Comparison of ENCODE assay signal across 10 mouse cellular contexts in genomic region chr8:84937620-84938485, GRCm38 (mm10). TPM values are rescaled to one million over a fixed set of nuclear protein-coding genes. Genes with fewer than 3 reads are reported as not detected.
DNase-seq lines count a peak whose midpoint lies in the region; ATAC-seq and TF ChIP-seq lines count a peak whose summit lies in the region.
"Had no signal": no experiment of that assay in that cellular context is flagged by ENCODE, and none has a peak within 500 bp of the region (broad histone marks: within the 10 kb centered on the region; RNA-seq: fewer than 3 reads in every experiment).

No protein-coding gene starts in this region.

- no peaks in the 10 kb centered on the region; the same call in 1 of the 2 replicates for H3K9me3 ChIP-seq in kidney, embryonic 14.5 days (ENCODE audit: control insufficient read depth, low read length)
- H3K9me3 ChIP-seq in embryonic facial prominence, embryonic 12.5 days = no peaks in the 10 kb centered on the region
- no peaks in the 10 kb centered on the region for H3K9me3 ChIP-seq in hindbrain, postnatal 0 days (ENCODE audit: low read length)
- H3K9me3 ChIP-seq in midbrain, embryonic 15.5 days = no peaks in the 10 kb centered on the region

- WGBS in kidney, embryonic 14.5 days = 71% methylated on average over 13 of the region's 13 CpGs
- WGBS in embryonic facial prominence, embryonic 12.5 days = 63% methylated on average over 13 of the region's 13 CpGs
- WGBS in hindbrain, postnatal 0 days = 55% methylated on average over 13 of the region's 13 CpGs
- 64% methylated on average over 13 of the region's 13 CpGs for WGBS in midbrain, embryonic 15.5 days

- TF ChIP-seq CTCF in hindbrain, postnatal 0 days (IDR thresholded peaks at IDR 0.05; ENCODE audit: low read depth) = no peak

- H3K9ac ChIP-seq in kidney, embryonic 14.5 days (ENCODE audit: low read depth, low read length) = no peak overlapping the region
- H3K9ac ChIP-seq in embryonic facial prominence, embryonic 12.5 days = no peak overlapping the region
- H3K9ac ChIP-seq in hindbrain, postnatal 0 days (replicated peaks; ENCODE audit: low read length) = peak overlapping the region; percentile 95
- peak overlapping the region; percentile 100; the same call in 1 of the 2 replicates for H3K9ac ChIP-seq in midbrain, embryonic 15.5 days

- peak overlapping the region; percentile 46; the same call in 1 of the 2 replicates for H3K4me3 ChIP-seq in kidney, embryonic 14.5 days (ENCODE audit: low read length)
- no peak overlapping the region; the same call in 1 of the 2 replicates for H3K4me3 ChIP-seq in embryonic facial prominence, embryonic 12.5 days
- H3K4me3 ChIP-seq in hindbrain, postnatal 0 days (ENCODE audit: low read length) = peak overlapping the region; percentile 84
- peak overlapping the region; percentile 76 for H3K4me3 ChIP-seq in midbrain, embryonic 15.5 days

- peak overlapping the region; percentile 65 for H3K4me2 ChIP-seq in kidney, embryonic 14.5 days (replicated peaks; ENCODE audit: low read depth, low read length)
- peak overlapping the region; percentile 74; the same call in 1 of the 2 replicates for H3K4me2 ChIP-seq in embryonic facial prominence, embryonic 12.5 days (replicated peaks)
- H3K4me2 ChIP-seq in hindbrain, postnatal 0 days (ENCODE audit: low read depth, low read length) = peak overlapping the region; percentile 71
- H3K4me2 ChIP-seq in midbrain, embryonic 15.5 days = peak overlapping the region; percentile 85

- H3K36me3 ChIP-seq in kidney, embryonic 14.5 days (ENCODE audit: control insufficient read depth, insufficient read depth, low read length) = no peaks in the 10 kb centered on the region
- H3K36me3 ChIP-seq in embryonic facial prominence, embryonic 12.5 days = no peaks in the 10 kb centered on the region
- H3K36me3 ChIP-seq in hindbrain, postnatal 0 days (ENCODE audit: insufficient read depth, low read length) = no peaks in the 10 kb centered on the region
- H3K36me3 ChIP-seq in midbrain, embryonic 15.5 days (replicated peaks) = no peaks in the 10 kb centered on the region

- H3K27ac ChIP-seq in kidney, embryonic 14.5 days (ENCODE audit: low read depth, low read length) = no peak overlapping the region
- H3K27ac ChIP-seq in embryonic facial prominence, embryonic 12.5 days = no peak overlapping the region
- H3K27ac ChIP-seq in hindbrain, postnatal 0 days = peak overlapping the region; percentile 95
- H3K27ac ChIP-seq in midbrain, embryonic 15.5 days = peak overlapping the region; percentile 96

- ATAC-seq in kidney, embryonic 14.5 days (ENCODE audit: low FRiP score, low TSS enrichment) = no peak
- ATAC-seq in embryonic facial prominence, embryonic 12.5 days (ENCODE audit: insufficient number of reproducible peaks, insufficient read depth, low FRiP score, low TSS enrichment) = no peak
- no peak for ATAC-seq in hindbrain, postnatal 0 days
- no peak for ATAC-seq in midbrain, embryonic 15.5 days (replicated peaks)

- DNase-seq in kidney, postnatal 25 days = no peak
- DNase-seq in hindbrain, postnatal 0 days (ENCODE audit: low spot score) = no peak
- no peak for DNase-seq in right cerebral cortex, postnatal 25 days
- DNase-seq in B cell, adult 2 months = no peak
- no peak for DNase-seq in gastrocnemius, adult 8-10 months (ENCODE audit: low spot score in 2 of 2)

- peaks cover 60% of the 10 kb centered on the region for H3K27me3 ChIP-seq in kidney, embryonic 14.5 days (ENCODE audit: control insufficient read depth, insufficient read depth, low read length)
- H3K27me3 ChIP-seq in embryonic facial prominence, embryonic 12.5 days = peaks cover 69% of the 10 kb centered on the region
- H3K27me3 ChIP-seq in hindbrain, postnatal 0 days (ENCODE audit: insufficient read depth, low read length) = no peaks in the 10 kb centered on the region
- H3K27me3 ChIP-seq in midbrain, embryonic 15.5 days (replicated peaks) = no peaks in the 10 kb centered on the region

- peaks cover 9% of the 10 kb centered on the region; the same call in 1 of the 2 replicates for H3K4me1 ChIP-seq in kidney, embryonic 14.5 days (ENCODE audit: control insufficient read depth, insufficient read depth, low read length)
- H3K4me1 ChIP-seq in embryonic facial prominence, embryonic 12.5 days = peaks cover 16% of the 10 kb centered on the region
- H3K4me1 ChIP-seq in hindbrain, postnatal 0 days (ENCODE audit: insufficient read depth, low read length) = peaks cover 22% of the 10 kb centered on the region
- peaks cover 29% of the 10 kb centered on the region for H3K4me1 ChIP-seq in midbrain, embryonic 15.5 days

RNA-seq across cellular contexts. Expression of gene Mast1, which starts 0.7 kb away (rescaled TPM):
- 0.21 and 0.35 TPM in 2 replicates for polyA plus RNA-seq in kidney, embryonic 14.5 days (2014; fragmentation: Nextera tagmentation; extraction: Ambion mirVana)
- polyA plus RNA-seq in embryonic facial prominence, embryonic 12.5 days (2016; fragmentation: Nextera tagmentation; extraction: Ambion mirVana) = 5.3 and 5.7 TPM in 2 replicates
- 70.9 and 83.0 TPM in 2 replicates for total RNA-seq in hindbrain, postnatal 0 days (2014; rRNA removed)
- 61.9 and 69.5 TPM in 2 replicates for polyA plus RNA-seq in hindbrain, postnatal 0 days (2015; fragmentation: Nextera tagmentation; extraction: Ambion mirVana)
- polyA plus RNA-seq in midbrain, embryonic 15.5 days (2015; fragmentation: Nextera tagmentation; extraction: Ambion mirVana) = 76.2 and 84.8 TPM in 2 replicates
- total RNA-seq in gastrocnemius, adult 8-10 months (2022) = under 1 TPM in 1 of 4 experiments, not detected in 3; 0.07 TPM
- total RNA-seq: granulocyte monocyte progenitor cell, adult 5-6 weeks had no signal

RNA-seq across cellular contexts. Expression of gene Rtbdn, which starts 8.9 kb away (rescaled TPM):
- polyA plus RNA-seq in kidney, embryonic 14.5 days (2014; fragmentation: Nextera tagmentation; extraction: Ambion mirVana) = 0.16 TPM in 1 of 2 replicates, not detected in the other
- polyA plus RNA-seq in embryonic facial prominence, embryonic 12.5 days (2016; fragmentation: Nextera tagmentation; extraction: Ambion mirVana) = 0.50 and 0.52 TPM in 2 replicates
- 5.8 and 11.6 TPM in 2 replicates for total RNA-seq in hindbrain, postnatal 0 days (2014; rRNA removed)
- 3.5 and 4.1 TPM in 2 replicates for polyA plus RNA-seq in hindbrain, postnatal 0 days (2015; fragmentation: Nextera tagmentation; extraction: Ambion mirVana)
- polyA plus RNA-seq in midbrain, embryonic 15.5 days (2015; fragmentation: Nextera tagmentation; extraction: Ambion mirVana) = 2.8 and 3.4 TPM in 2 replicates
- not detected for total RNA-seq in gastrocnemius, adult 8-10 months (2022)
- total RNA-seq: granulocyte monocyte progenitor cell, adult 5-6 weeks had no signal

RNA-seq across cellular contexts. Expression of gene Dnase2a, which starts 29.5 kb away (rescaled TPM):
- 10.8 and 12.1 TPM in 2 replicates for polyA plus RNA-seq in kidney, embryonic 14.5 days (2014; fragmentation: Nextera tagmentation; extraction: Ambion mirVana)
- polyA plus RNA-seq in embryonic facial prominence, embryonic 12.5 days (2016; fragmentation: Nextera tagmentation; extraction: Ambion mirVana) = 14.8 and 15.4 TPM in 2 replicates
- 15.0 and 24.5 TPM in 2 replicates for total RNA-seq in hindbrain, postnatal 0 days (2014; rRNA removed)
- polyA plus RNA-seq in hindbrain, postnatal 0 days (2015; fragmentation: Nextera tagmentation; extraction: Ambion mirVana) = 8.6 and 8.8 TPM in 2 replicates
- 7.1 and 7.6 TPM in 2 replicates for polyA plus RNA-seq in midbrain, embryonic 15.5 days (2015; fragmentation: Nextera tagmentation; extraction: Ambion mirVana)
- total RNA-seq in gastrocnemius, adult 8-10 months (2022) = 1 to 10 TPM; 3.7 to 8.0 (median 6.1) TPM

RNA-seq across cellular contexts. Expression of gene Gm49661, which starts 31.4 kb away (rescaled TPM):
- polyA plus RNA-seq in kidney, embryonic 14.5 days (2014; fragmentation: Nextera tagmentation; extraction: Ambion mirVana) = not detected in 2 replicates
- not detected in 2 replicates for polyA plus RNA-seq in embryonic facial prominence, embryonic 12.5 days (2016; fragmentation: Nextera tagmentation; extraction: Ambion mirVana)
- not detected in 2 replicates for total RNA-seq in hindbrain, postnatal 0 days (2014; rRNA removed)
- not detected in 2 replicates for polyA plus RNA-seq in hindbrain, postnatal 0 days (2015; fragmentation: Nextera tagmentation; extraction: Ambion mirVana)
- not detected in 2 replicates for polyA plus RNA-seq in midbrain, embryonic 15.5 days (2015; fragmentation: Nextera tagmentation; extraction: Ambion mirVana)
- 1 to 10 TPM in 1 of 4 experiments, not detected in 3; 1.1 TPM for total RNA-seq in gastrocnemius, adult 8-10 months (2022)
- total RNA-seq: ES-E14; granulocyte monocyte progenitor cell, adult 5-6 weeks had no signal

RNA-seq across cellular contexts. Expression of gene Prdx2, which starts 31.5 kb away (rescaled TPM):
- 965 and 1,048 TPM in 2 replicates for polyA plus RNA-seq in kidney, embryonic 14.5 days (2014; fragmentation: Nextera tagmentation; extraction: Ambion mirVana)
- 1,038 and 1,130 TPM in 2 replicates for polyA plus RNA-seq in embryonic facial prominence, embryonic 12.5 days (2016; fragmentation: Nextera tagmentation; extraction: Ambion mirVana)
- 688 and 763 TPM in 2 replicates for total RNA-seq in hindbrain, postnatal 0 days (2014; rRNA removed)
- polyA plus RNA-seq in hindbrain, postnatal 0 days (2015; fragmentation: Nextera tagmentation; extraction: Ambion mirVana) = 925 and 937 TPM in 2 replicates
- 1,276 and 1,344 TPM in 2 replicates for polyA plus RNA-seq in midbrain, embryonic 15.5 days (2015; fragmentation: Nextera tagmentation; extraction: Ambion mirVana)
- 100 to 1,000 TPM; 173 to 193 (median 187) TPM for total RNA-seq in gastrocnemius, adult 8-10 months (2022)

Comparison
In these comparisons a context has a peak if more than half of its experiments do, and no peak if none do; other contexts are left out.
1. H3K27ac ChIP-seq: peak in hindbrain, postnatal 0 days (single experiment) and midbrain, embryonic 15.5 days (single experiment); none in kidney, embryonic 14.5 days (single experiment) and embryonic facial prominence, embryonic 12.5 days (single experiment).
2. H3K9ac ChIP-seq: peak in hindbrain, postnatal 0 days (single experiment) and midbrain, embryonic 15.5 days (single experiment); none in kidney, embryonic 14.5 days (single experiment) and embryonic facial prominence, embryonic 12.5 days (single experiment).
3. Peak in every context shown above with its lines, with median percentiles within 50 percentile points of each other: H3K4me2 ChIP-seq.